Mouse (Mus musculus) regulatory T cell (primary cell): Measurements from ENCODE around the gene Rab5a.

Source experiments
- in situ Hi-C: fragments of 300-600 bp; cut with MboI, MseI; formaldehyde crosslinking; loops from one replicate; pipeline ENCODE4 v1.15.1; 2025; ENCODE audit warnings: high pct_unique_total_duplicates

Rab5a gene

GRCm38 (mm10) chr17:53543591-53544324, 64.7 kb downstream of the Rab5a start:
- in situ Hi-C loops = no loop called here

DNA sequence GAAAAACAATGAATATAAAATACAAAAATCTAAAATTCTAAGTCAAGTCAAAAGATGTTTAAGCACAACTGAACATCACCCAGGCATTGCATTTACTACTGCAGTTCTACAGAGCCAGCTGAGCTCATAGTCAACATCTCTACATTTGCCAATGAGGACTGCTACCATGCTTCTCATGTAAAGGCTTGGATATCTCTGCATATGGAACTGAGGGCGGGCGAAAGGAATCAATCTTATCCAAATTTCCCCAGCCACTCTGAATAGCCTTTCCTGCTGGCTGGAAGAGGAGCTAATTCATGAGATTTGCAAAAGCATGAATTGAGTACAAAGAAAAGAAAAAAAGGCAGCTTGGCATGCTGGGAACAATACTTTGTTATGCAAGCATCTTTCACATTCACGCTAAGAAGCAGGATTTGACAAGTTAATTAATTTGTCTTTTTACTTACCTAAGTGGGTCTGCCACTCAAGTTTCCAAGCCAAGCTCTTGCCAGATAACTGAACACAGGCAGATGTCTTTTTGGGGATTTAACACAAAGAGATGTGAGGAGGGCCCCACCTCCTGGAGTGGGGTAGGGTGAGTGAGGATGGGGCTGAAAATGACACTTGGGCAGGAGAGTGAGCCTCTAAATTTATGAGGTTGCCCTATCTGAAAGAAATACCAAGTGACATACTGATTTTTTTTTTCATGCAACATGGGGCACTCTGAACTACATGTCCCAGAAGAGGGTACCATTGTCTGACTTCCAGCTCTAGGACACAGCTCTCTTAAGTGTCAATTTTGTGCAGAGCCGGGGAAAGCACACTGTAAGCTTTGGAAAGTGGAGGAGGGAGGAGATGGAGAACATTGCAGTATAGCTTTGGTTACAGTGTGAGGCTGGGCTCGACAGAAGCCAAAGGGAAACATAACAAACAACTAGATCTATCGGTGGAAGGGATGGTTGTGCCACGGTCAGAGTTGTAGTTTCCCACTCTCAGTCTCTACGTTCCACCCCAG, 72.6 kb downstream of the Rab5a start:
- in situ Hi-C loops = no loop called here

GRCm38 (mm10) chr17:53554088-53554487, 75.1 kb downstream of the Rab5a start:
- in situ Hi-C loops = no loop called here

DNA sequence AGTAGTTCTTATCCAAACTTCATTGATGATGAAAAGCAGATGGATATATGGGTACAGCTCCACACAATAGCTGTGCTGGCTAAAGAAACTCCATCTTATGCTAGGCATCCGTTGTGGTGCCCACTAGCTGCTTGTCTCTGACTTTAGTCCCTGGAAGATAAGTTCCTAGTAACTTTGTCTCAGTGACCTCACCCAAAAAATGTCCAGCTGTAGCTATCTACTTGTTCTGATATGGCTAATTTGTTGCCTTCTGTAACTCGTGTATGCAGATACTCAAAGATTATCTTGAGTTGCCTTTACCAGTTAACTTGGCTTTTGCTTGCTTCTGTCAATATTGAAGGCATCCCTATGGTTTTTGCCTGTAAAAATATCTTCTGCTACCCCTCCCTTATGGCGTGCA, 75.8 kb downstream of the Rab5a start:
- in situ Hi-C loops = no loop called here
